Mouse (Mus musculus) left cerebral cortex, adult 18-20 months (tissue): ENCODE results near the gene Ak3. TPM values are rescaled to one million over a fixed set of nuclear protein-coding genes. Genes with fewer than 3 reads are reported as not detected.

Experiments
- DNase-seq, 2 experiments: peaks; one replicate each; pipeline ENCODE4 v3.0.0; 2021 to 2022; ENCODE audit warnings: low spot score in 2 of 2, mixed read lengths in 1 of 2
- total RNA-seq, 2 experiments: library from RNA; stranded (reverse); gene quantifications; 2 replicates each; pipeline ENCODE4 v1.2.3; 2021

Ak3 gene
- total RNA-seq, 2 experiments from 2014 or later = 53.7 to 54.9 TPM

DNA sequence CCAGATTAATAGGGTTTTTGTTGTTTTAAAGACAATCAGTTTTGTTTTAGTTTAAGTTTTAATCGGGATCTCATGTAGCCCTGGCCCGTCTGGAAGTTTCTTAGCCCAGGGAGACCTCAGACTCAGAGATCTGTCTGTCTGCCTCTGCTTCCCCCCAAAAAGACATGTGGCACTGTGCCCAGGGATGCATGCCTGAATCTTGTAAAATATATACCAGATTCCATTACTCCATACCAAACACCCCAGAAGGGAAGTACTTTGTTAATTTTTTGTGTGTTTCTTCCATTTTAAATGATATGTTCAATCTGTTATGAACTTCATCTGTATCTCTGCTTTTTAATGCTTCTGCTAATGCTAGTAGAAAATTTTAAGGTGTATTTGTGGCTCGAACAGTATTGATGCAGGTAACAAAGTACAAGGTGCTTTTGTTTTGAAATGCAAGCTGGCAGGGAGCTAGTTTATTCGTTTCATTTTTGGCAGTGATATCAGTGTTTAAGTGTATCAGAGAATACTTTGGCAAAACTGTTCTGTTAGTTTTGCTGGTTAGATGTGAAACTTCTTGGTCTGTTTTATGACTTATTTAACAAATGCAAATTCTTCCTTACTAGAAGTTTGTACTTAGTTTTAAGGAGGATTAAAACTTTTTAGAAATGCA is 49.7 kb downstream of the Ak3 start:
- no peak for DNase-seq

DNA sequence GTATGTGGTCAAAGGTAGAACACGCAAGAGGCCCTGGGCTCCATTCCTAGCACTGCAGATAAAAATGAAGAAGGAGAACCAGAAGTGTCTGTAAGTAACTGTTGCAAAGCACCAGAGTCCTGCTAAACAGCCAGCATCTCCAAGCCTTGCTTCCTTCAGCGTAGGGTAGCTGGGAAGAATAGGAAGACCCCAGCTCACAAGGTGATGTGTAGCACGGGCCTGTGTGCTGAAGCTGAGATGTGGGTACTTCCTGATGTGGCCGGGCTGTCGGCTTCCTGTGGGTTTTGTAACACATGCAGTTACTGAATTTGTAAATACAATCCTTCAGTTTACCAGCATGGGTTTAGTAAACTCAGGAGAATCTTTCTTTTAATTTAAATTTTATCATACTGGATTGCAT is 52.4 kb downstream of the Ak3 start:
- no peak for DNase-seq

DNA sequence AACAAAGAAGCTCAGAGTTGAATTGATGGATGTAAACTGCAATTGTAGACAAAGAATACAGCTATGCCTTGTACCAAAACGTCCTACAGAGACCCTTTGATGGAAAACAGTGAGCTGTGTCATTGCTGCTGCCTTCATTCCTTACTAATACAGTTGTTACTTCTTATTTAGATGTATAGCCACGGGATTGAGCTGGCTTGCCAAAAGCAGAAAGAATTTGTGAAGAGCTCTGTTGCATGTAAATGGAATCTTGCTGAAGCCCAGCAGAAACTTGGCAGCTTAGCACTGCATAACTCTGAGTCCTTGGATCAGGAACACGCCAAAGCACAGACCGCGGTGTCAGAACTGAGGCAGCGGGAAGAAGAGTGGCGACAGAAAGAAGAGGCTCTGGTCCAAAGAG is 52.9 kb downstream of the Ak3 start:
- DNase-seq = peak; percentile 34 to 36

DNA sequence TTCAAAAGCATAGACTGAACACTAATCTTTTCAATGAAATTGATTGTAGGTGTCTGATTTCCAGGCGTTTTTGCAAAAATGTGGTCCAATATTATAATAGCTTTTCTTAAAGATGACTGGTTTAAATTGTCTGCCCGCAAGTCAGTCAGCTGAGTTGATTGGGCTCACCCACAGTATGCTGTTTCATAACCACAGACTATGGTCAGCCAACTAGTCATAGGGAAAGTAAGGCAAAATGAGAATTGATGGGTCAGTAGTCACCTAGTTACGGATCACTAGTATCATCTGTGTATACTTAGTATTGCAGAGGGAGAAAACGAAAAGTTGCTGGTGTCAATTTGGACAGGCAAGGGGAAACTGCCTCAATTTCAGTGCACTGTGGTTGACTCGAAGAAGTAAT is 56.4 kb downstream of the Ak3 start:
- no peak for DNase-seq

DNA sequence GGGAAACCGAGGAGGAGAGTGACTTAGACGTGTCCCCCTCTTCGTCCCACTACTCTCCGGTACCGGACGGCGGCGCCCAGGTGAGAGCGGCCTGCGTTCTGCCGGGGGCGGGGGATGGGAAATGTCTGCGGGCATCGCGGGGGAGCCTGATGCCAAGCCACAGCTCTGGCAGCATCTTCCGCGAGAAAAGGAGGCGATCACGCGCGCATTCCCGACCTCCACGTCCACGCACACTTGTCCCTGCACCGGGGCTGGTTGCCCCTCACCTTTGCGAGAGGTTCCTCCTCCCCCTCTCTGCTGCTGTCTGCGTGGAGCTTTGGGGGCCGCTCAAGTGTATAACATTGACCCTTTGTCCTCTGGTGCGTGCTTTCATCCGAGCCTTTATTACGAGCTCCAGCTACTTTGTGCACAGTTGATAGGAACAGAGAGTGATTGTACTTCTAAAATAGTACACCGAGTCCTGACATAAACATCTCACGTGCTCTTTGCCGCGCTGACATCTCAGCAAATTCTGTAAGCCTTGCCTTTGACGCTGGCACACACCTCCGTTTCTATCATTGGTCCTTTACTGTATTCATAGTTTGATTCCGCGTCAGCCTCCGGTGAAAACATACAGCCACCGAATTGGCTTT is 57.1 kb downstream of the Ak3 start:
- DNase-seq = peak; percentile 36 to 40

DNA sequence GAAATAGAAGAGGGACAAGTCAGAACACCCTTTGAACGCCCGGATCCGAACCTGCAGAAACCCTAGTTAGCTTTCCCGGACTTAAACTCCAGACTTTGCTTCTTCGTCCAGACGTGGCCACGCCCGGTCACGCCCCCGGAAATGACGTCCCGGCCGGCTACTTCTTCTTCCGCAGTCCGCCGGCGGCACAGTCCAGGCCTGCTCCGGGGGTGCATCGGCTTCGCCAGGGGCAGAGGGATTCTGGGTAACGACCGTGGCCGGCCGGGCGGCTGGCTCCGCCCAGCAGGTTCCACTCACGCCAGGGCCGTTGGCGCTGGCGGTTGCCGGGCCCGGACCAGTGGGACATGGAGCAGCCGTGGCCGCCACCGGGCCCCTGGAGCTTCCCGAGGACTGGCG is 57.6 kb downstream of the Ak3 start, which contains the start of gene Cdc37l1:
Gene Cdc37l1, plus strand, starts transcription at position 159 of the 396 bp plus-strand sequence.
- peak; percentile 98 for DNase-seq

DNA sequence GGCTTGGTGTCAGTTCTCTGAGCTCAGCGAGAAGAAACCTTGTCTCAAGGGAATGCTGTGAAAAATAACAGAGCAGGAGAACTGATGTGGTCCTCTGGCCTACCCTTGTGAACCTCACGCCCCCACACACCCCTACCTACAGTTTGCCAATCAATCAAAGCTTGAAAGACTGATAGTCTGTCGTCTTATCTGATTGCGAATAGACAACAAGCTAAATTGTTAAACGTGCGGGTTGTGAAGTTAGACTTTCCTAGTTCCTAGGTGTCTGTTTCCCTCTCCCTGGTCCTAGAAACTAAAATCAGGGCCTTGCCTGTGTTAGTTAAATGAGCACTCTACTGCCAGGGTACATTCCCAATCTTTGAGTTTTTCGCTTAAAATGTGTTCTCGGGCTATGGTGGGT is 58.2 kb downstream of the Ak3 start:
- DNase-seq = no peak

DNA sequence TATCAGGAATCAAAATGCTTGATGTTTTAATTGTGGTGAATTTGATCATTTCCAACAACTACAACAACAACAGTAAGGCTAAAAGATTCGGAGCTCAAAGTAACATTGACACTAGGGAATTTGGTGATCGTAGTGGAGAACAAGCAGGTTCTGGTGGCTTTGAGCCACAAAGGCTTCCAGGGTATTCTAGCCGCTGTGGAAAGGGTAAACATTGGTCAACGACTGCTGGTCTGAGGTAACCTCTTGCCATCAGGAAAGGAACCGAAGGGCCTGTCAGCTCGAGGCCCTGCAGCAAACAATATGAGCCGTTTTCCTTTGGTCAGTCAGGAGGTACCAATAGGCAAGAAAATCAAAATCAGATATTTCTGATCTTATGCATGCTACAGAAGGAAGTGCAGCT is 65.1 kb downstream of the Ak3 start:
- no peak for DNase-seq

DNA sequence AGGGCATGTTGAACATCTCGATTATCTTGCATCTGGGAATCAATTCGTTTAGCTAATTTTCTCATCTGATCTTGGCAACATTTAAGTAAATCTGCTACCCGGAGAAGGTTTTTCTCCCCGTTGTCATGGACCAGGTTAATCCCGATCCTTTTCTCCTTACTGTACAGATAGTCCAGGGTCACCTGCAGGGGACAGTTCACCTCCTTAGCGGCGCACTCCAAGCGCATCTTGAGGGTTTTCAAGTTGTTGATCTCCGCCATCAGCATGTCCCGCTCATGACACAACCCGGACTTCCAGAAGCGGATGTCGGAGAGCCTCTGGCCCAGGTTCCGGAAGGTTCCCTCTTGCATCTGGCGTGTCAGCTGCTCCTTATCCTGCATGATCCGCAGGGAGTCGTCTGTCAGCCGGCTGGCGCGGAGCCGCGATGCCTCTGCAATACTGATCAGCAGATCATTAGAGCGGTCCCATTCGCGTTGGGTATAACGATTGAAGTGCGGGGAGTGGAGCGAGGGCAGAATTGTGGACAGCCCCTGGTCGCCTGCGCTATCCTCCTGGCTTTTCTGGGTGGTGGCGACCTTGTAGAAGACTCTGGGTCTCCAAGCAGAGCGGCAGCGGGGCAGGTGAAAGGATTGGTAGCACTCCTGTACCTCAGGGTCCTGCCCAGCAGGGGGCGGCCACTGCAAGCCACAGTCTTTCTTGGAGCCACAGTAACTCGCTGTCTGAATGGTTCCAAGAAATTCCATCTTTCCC is 72.7 kb downstream of the Ak3 start:
- peak; percentile 85 to 86 for DNase-seq

Other genes starting within 250 kb of the Ak3 start
- gene Slc1a1, start 212.9 kb downstream of the Ak3 start, total RNA-seq = 100 to 1,000 TPM in 1 of 2 experiments, 10 to 100 TPM in 1; 99.8 to 102 TPM
- 10 to 100 TPM; 52.1 to 52.3 TPM for gene Plpp6, start 84.0 kb downstream of the Ak3 start, total RNA-seq
- gene 4430402I18Rik, start 80.2 kb downstream of the Ak3 start, total RNA-seq = 1 to 10 TPM; 6.8 to 7.5 TPM
- gene Cdc37l1, start 57.6 kb downstream of the Ak3 start, total RNA-seq = 100 to 1,000 TPM in 1 of 2 experiments, 10 to 100 TPM in 1; 99.4 to 102 TPM
- 10 to 100 TPM; 16.4 to 19.0 TPM for gene Rcl1, start 53.4 kb upstream of the Ak3 start, total RNA-seq
- gene Jak2, start 203.9 kb upstream of the Ak3 start, total RNA-seq = 10 to 100 TPM; 34.8 to 43.3 TPM